Mouse (Mus musculus): ENCODE measurements around the gene Fars2.
A peak's percentile ranks its signal among the peaks of the same experiment; 100 is the strongest.
"Not testable (repeated sequence)": the region's sequence is repeated elsewhere in the genome, so short reads cannot be mapped to it uniquely, and the experiment has no call there.

The Fars2 gene

DNA sequence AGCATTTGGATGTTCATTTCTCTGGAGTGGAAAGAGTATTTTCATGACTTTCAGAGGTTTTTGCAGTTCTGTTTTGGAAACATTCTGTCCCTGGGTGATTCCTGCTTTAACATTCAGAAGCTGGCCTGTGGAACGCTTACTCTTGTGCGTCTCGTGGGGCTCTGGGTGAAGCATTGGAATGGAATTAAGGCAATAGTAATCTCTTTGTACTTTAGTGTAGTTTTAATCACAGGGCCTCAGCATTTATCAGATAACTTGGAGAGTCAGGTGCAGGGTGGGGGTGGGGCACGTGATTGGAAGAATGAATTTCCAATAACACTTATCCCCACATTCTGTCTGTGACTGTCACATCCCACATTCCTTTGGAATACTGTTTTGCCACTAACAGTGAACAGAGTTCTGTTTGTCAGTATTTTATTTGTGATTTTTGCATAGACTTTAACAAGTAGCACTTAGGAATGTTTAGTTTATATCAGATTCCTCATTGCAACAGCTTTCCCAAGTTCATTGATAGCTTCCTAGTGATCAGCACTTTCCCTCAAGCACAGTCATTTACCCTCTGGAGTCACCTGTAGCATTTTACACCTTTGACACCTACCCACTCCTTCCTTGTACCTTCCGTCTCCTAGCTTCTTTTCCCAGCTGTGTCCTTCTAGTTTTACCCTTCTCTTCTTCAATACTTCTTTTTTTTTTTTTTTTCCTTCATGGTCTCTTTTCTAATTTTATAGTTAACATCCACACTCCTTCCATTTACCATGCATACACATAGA, 23.2 kb downstream of the Fars2 start:
- no peak for DNase-seq (ENCODE audit: low spot score)

GRCm38 (mm10) chr13:36145601-36146000, 28.4 kb downstream of the Fars2 start:
- no peak for DNase-seq (ENCODE audit: low spot score)

- no peak for DNase-seq (ENCODE audit: low spot score)
Measured at GRCm38 (mm10) chr13:36149175-36149939, 32.1 kb downstream of the Fars2 start.

DNA sequence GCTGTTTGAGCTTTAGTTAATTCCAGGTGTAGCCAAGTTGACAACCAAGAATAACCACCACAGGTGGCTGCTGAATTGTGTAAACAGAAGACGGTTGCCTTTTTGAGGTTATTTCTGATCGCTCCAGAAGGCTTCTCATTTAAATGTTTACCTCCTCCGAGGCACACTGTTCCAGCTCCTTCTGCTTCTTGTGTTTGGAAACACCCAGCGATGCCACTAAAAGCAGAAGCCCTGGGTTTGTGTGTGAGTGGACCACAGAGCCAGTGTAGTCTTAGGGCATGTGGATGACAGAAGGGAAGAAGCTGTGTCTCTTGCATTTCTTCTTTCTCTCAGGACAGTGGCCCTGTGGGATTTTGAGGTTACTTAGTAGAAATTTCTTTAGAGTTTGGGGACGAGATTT, 33.1 kb downstream of the Fars2 start:
- DNase-seq (ENCODE audit: low spot score): no peak

DNA sequence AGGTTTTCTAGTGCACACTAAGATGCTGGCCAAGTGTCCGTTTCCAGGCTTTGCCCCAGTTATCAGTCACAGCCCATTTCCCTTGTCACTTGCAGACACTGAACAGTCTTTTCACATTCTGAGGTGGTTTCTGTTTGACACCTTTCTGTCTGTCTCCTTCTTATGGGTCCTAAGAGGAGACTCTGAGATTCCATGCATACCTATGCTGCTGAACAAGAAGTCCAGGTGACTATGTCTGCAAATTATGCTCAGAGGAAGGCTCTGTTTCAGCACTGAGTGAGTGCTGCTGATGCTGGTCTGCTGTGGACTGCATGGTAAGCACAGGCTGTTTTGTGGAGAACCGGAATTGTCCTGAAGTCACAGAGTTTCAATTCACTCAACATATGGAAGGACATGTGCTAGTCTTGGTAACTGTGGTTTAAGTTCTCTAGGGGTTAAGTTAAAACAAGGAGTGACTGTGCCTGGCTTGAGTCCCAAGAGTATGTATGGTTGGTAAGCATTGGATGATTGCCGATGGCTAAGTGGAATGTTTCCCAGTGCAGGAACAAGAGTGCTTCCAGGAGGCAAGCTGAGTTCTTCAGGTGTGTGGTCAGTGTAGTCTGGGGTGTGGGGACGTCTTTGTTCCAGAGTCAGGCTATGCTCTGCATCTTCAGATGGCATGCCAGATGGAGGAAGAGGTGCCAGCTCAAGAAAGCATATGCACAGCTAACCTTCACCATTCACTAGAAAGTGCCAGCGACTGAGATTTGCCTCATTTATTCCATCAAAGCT, 35.7 kb downstream of the Fars2 start:
- no peak for DNase-seq (ENCODE audit: low spot score)

DNA sequence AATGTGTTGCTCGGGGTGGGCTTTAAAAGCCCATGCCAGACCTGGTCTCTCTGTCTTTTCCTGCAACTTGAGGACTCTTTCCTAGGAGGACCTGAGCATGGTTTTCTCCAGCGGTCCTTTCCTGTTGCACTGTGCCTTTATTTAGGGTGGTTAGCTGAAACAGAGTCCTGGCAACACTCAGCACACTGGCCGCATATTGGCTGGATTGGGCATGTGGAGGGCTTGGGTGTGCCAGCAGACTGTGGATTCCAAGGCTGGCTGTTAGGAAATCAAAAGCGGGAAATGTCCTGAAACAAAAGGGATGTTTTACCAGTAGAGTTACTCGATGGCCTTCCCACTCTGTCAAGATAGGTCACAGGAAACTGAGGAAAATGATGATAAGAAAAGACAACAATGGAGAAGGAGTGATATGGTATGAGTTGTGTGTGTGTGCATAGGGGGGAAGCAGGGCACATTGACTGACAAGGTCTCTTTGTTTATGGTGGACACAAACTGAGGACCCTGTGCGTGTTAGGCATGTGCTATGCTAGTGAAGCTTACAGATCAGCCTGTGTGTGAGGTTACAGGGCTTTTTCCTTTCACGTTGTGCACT, 39.2 kb downstream of the Fars2 start:
- DNase-seq (ENCODE audit: low spot score): no peak

DNA sequence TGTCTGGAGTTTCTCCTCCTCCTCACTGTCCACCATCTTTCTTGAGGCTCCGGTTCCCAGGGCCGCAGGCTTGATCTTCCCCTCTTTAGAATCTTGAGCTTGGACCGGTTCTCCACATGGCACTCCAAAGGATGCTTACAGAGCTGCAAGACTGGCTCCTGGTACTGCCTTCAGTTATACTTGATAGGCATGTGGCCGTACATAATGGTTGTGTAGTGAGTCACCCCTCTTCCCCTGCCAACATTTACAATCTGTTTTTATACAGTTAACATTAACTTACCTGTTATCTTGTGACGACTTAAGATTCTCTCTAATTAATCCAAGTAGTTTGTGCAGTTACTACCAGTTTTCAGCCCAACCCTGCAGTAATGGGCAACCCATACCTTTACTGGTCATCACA, 46.2 kb downstream of the Fars2 start:
- no peak for DNase-seq (ENCODE audit: low spot score)

DNA sequence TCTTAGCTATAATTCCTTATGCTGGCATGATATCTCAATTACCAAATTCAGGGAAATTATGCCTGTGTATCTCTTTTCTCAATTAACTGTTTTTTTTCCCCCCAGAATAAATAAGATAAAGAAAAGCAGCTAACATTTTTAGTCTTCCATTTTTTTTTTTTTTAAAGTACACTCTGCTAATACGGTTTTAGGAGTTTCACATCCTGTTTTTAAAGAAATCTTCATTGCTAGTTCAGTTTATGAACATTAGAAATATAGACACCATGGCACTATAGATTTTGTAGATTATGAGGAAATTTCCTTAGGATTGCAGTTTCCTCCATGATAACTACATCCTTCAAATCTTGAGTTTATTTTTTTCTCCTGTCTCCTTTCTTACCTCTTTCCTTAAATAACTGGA, 46.7 kb downstream of the Fars2 start:
- DNase-seq (ENCODE audit: low spot score): no peak

DNA sequence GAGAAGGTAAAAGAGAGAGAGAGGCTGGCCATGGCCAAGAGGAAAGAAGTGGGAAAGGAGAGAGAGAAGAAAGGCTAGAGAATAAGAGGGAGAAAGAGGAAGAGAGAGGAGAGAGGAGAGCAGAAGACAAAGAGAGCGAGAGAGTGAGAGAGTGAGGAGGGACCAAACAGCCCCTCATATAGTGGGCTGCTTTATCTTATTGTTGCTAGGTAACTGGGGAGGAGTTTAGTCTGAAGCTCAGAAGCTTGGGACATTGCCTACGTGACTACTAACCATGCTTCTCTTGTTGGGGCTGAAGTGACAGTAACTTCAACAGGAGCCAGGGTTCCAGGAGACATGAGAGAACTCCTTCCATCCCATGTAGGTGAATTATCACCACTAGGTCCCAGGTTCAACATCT, 55.8 kb downstream of the Fars2 start:
- not testable (repeated sequence) for DNase-seq (ENCODE audit: low spot score)

DNA sequence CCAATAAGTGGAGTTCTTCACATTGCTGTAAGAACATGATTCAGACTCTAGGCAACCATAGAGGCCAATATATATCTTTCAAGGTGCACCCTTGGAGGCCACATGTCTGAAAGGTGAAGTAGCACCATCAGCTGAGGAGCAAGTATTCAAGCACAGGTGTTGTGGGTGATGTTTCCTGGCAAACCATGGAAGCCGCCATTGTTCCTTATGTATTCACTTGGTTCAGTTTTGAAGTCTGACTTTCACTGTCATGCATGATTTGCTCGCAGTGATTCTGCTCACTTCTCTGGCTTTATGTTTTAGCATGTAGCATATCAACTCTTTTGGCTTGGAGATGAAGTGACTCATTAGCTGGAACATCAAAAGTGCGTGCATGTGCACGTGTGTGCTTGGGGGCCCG, 56.9 kb downstream of the Fars2 start:
- DNase-seq (ENCODE audit: low spot score): no peak

DNA sequence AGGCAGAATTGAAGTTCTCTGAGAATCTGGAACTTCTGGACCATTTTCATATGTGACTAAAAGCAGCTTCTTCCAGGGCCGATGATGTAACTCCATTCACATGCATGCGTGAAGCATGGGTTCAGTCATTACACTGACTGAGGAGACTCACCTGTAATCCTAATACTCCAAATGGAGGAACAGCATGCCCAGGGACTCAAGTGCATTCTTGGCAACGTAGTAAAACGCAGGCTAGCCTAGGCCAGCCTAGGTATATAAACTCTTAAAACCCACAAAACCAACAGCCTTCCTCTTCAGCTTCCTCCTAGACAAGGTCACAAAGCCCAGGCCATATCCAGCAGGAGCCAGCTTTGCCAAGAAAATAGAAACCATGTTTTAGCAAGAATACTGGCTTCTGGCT, 57.6 kb downstream of the Fars2 start:
- no peak for DNase-seq (ENCODE audit: low spot score)

DNA sequence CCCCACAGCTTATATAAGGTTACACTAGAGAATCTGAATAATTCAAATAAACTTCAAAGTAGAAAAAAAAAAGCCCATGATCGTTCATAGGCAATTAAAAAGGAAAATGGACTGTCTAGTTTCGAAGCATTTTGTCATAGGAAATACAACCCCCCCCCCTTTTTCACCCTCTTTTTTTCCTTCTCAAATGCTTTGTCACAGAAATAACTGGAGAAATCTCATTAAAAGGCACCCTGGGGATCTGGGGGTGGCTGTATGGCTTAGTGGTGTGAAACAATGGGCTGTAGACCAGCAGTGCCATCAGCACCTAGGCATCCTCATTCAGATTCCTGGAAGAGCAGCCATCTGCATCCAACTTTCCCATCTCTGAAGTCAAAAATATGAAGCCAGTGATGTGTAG, 64.0 kb downstream of the Fars2 start:
- no peak for DNase-seq (ENCODE audit: low spot score)

DNA sequence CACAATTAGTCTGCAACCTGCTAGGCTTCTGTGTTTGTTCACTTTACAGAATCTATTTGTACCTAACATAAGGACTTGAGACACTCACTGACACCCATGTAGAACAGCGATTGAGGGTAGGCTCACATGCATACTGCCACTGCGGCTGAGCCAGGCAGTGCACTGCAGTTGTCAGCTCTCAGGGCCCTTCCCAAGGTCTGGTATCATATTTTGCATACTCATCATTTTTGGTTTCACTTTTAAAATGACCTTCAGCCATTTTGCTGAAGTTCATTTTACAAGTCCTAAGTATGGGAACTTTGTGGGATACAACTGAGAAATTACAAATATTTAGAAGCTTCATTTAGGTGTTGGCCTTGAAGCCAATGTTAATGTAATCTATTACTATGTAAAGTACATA, 73.4 kb downstream of the Fars2 start:
- no peak for DNase-seq (ENCODE audit: low spot score)

GRCm38 (mm10) chr13:36193484-36194113, 76.4 kb downstream of the Fars2 start:
- DNase-seq (ENCODE audit: low spot score): no peak

- no peak for DNase-seq (ENCODE audit: low spot score)
Measured at GRCm38 (mm10) chr13:36199288-36199687, 82.1 kb downstream of the Fars2 start.

DNA sequence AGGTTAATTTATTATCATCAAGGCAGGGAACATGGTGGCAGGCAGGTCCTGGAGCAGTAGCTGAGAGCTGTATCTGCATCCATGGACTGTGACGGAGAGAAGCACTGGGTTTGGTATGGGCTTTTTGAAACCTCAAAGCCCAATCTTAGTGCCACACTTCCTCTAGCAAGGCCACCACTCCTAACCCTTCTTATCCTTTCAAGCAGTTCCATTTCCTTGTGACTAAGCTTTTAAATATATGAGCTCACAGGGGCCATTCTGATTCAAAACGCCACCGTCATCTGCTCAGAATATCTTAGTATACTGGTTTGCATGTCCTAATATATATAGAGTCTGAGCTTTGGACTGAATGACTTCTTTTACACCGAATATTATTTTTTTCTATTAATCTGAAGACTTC, 83.2 kb downstream of the Fars2 start:
- no peak for DNase-seq (ENCODE audit: low spot score)

DNA sequence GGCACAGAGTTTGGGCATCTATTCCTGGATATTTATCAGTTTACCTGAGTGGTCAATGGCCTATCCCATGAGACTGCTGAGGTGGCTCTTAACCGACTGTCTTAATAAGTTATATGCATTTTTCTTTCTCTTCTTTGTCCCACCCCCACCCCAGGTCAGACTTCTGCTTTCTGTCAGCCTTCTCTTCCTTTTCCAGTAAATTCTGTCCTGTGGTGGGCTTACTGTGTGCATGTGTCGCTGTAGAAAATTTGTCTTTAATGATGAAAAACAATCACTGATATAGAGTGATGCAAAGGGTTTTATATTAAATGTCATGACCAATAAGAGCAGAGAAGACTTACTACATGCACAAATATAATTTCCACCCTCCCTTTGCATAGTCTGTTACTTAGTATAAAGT, 85.3 kb downstream of the Fars2 start:
- DNase-seq (ENCODE audit: low spot score): no peak

GRCm38 (mm10) chr13:36203014-36203413, 85.8 kb downstream of the Fars2 start:
- peak; percentile 39 for DNase-seq (ENCODE audit: low spot score)

DNA sequence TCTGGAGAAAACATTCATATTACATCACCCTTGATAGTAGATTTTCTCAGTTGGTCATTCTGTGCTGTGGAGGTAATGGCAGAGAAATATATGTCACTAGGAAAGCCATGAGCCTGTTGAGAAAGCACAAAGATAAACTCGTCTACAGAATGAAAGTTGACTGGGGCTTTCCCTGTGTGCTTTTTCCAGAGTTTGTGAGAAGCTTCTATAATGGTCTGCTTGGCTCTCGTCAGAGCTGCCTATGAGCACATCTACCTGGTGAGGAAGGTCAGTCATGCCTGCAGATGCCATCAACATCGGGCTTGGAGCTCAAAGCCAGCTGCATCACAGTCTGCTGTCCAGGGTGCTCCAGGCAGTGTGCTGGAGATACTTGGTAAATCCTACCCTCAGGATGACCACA, 87.1 kb downstream of the Fars2 start:
- DNase-seq (ENCODE audit: low spot score): no peak

DNA sequence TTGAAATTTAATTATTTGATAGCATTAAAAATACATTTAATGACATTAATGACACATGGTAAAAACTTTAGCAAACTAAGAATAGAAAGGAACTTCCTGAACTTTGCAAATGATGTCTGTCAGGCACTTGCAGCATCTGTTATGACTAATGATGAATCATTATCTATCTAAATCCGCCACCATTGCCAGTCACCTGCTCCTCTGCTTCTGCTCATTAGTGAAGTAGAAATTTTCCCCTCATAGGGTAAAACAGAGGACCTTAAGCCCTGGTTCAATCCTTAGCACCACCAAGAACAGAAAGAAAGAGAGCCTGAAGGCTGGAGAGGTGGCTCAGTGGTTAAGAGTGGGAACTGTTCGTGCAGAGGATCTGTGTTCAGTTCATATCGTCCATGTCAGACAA, 93.8 kb downstream of the Fars2 start:
- no peak for DNase-seq (ENCODE audit: low spot score)

GRCm38 (mm10) chr13:36214056-36214455, 96.8 kb downstream of the Fars2 start:
- DNase-seq (ENCODE audit: low spot score): no peak

DNA sequence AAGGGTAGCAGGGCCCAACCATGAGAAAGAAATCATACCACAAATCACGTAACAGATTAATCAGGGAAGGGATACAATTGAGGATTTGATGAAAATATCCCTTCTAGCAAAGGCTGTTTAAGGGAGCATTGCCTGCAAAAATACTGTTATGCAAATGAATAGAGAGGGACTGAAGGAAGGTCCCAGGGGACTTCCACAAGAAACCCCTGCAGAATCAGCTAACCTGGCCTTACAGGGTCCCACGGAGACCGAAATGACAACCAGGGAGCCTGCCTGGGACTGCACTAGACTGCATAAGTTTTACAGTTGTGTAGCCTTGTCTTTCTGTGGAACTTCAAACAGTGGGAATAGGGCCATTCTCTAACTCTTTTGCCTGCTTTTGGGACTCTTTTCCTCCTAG, 98.8 kb downstream of the Fars2 start:
- DNase-seq (ENCODE audit: low spot score): no peak

Data from embryo, embryonic 10 days (tissue).